Mouse (Mus musculus): ENCODE measurements around the gene Ube2d2b. TPM values are rescaled to one million over a fixed set of nuclear protein-coding genes. Genes with fewer than 3 reads are reported as not detected.

Ube2d2b gene
- polyA plus RNA-seq (2021; fragmentation: Nextera tagmentation) = not detected in 2 replicates
- long read RNA-seq, experiment 1 = 0 reads
- long read RNA-seq, experiment 2 = 0 reads

GRCm38 (mm10) chr5:107829998-107830560 lies at the start of gene Ube2d2b:
Ube2d2b (plus strand) TSS chr5:107830099.

GRCm38 (mm10) chr5:107874561-107875260 lies 44.8 kb downstream of the Ube2d2b start, which contains the start of gene Evi5:
Evi5 (minus strand) TSS chr5:107875107.

Other genes starting within 250 kb of the Ube2d2b start
- 21.7 and 22.4 TPM in 2 replicates for gene Rpap2, start 232.7 kb upstream of the Ube2d2b start, polyA plus RNA-seq (2021; fragmentation: Nextera tagmentation)
- gene Glmn, start 232.2 kb upstream of the Ube2d2b start, polyA plus RNA-seq (2021; fragmentation: Nextera tagmentation) = 8.9 and 9.1 TPM in 2 replicates
- not detected in 2 replicates for gene Gfi1, start 104.1 kb upstream of the Ube2d2b start, polyA plus RNA-seq (2021; fragmentation: Nextera tagmentation)
- gene Evi5, start 45.0 kb downstream of the Ube2d2b start, polyA plus RNA-seq (2021; fragmentation: Nextera tagmentation) = 22.7 and 28.2 TPM in 2 replicates
- 62.7 and 63.8 TPM in 2 replicates for gene Rpl5, start 70.4 kb downstream of the Ube2d2b start, polyA plus RNA-seq (2021; fragmentation: Nextera tagmentation)
- 21.5 and 23.4 TPM in 2 replicates for gene Fam69a, start 157.0 kb downstream of the Ube2d2b start, polyA plus RNA-seq (2021; fragmentation: Nextera tagmentation)
- 17.3 and 19.9 TPM in 2 replicates for gene Mtf2, start 235.6 kb downstream of the Ube2d2b start, polyA plus RNA-seq (2021; fragmentation: Nextera tagmentation)

Measured in layer of hippocampus, adult 6 months (tissue).